Mouse (Mus musculus) hindbrain, embryonic 16.5 days (tissue): ENCODE data around the gene Sat1. TPM values are rescaled to one million over a fixed set of nuclear protein-coding genes. Genes with fewer than 3 reads are reported as not detected.

Experiments used
- ATAC-seq: fragments of 200-750 bp; cut with Nextera tagmentation; 2 replicates; pipeline ENCODE4 v1.8.0; 2017; ENCODE audit warnings: moderate TSS enrichment, moderate library complexity
- H3K27ac ChIP-seq: fragments of 300-500 bp; sonication (generic); 2 replicates; pipeline ENCODE4 v1.5.1; 2014; ENCODE audit warnings: low read depth, mild to moderate bottlenecking, control low read depth, low read length, moderate library complexity
- H3K27me3 ChIP-seq: fragments of 300-500 bp; sonication (generic); replicated peaks from 2 replicates; pipeline ENCODE4 v1.6.1; 2014; ENCODE audit warnings: low read length; ENCODE audit not compliant: control insufficient read depth, insufficient read depth
- H3K36me3 ChIP-seq: fragments of 300-500 bp; sonication (generic); 2 replicates; pipeline ENCODE4 v1.6.1; 2014; ENCODE audit warnings: mild to moderate bottlenecking, low read length, moderate library complexity, mixed read lengths; ENCODE audit not compliant: control insufficient read depth, insufficient read depth
- H3K4me1 ChIP-seq: fragments of 300-500 bp; sonication (generic); 2 replicates; pipeline ENCODE4 v1.6.1; 2014; ENCODE audit warnings: low read depth, low read length; ENCODE audit not compliant: control insufficient read depth, insufficient read depth
- H3K4me2 ChIP-seq: fragments of 300-500 bp; sonication (generic); 2 replicates; pipeline ENCODE4 v1.6.1; 2014; ENCODE audit warnings: mild to moderate bottlenecking, low read length, control low read depth, moderate library complexity
- H3K4me3 ChIP-seq: fragments of 300-500 bp; sonication (generic); 2 replicates; pipeline ENCODE4 v1.5.1; 2014; ENCODE audit warnings: mild to moderate bottlenecking, low read length, control low read depth, moderate library complexity
- H3K9ac ChIP-seq: fragments of 300-500 bp; sonication (generic); 2 replicates; pipeline ENCODE4 v1.6.1; 2014; ENCODE audit warnings: low read depth, mild to moderate bottlenecking, control low read depth, low read length, moderate library complexity
- H3K9me3 ChIP-seq: fragments of 300-500 bp; sonication (generic); 2 replicates; pipeline ENCODE4 v1.6.1; 2014; ENCODE audit warnings: mild to moderate bottlenecking, low read length, moderate library complexity; ENCODE audit not compliant: control insufficient read depth
- WGBS: fragments of 180-500 bp; shearing (Covaris S2); extraction: QIAGEN DNeasy Blood & Tissue Kit; methylation state at CpG from one replicate; pipeline ENCODE4 v1.1.7; 2014; 5-methylcytosine and 5-hydroxymethylcytosine counted together
- polyA plus RNA-seq: library from polyadenylated mRNA; unstranded; fragments of >200 nt; fragmentation: Nextera tagmentation; extraction: Ambion mirVana; gene quantifications from 2 replicates; pipeline ENCODE4 v1.2.1, GENCODE M21; 2015

Sat1 gene
- polyA plus RNA-seq, 1 experiment from 2014 or later, result 92.3 TPM

- H3K27ac ChIP-seq, result no peak overlapping the region
- ATAC-seq, result no peak
- no peak overlapping the region for H3K9ac ChIP-seq
- no peaks in the 10 kb centered on the region for H3K9me3 ChIP-seq
- no peaks in the 10 kb centered on the region for H3K36me3 ChIP-seq
- 67% methylated on average over 1 of the region's 1 CpGs for WGBS
- H3K4me3 ChIP-seq, result no peak overlapping the region
- no peaks in the 10 kb centered on the region for H3K4me1 ChIP-seq
- H3K4me2 ChIP-seq, result no peak overlapping the region
- H3K27me3 ChIP-seq, result no peaks in the 10 kb centered on the region
These were observed 44.5 kb downstream of the Sat1 start for GRCm38 (mm10) chrX:155171754-155172153.

- Histone ChIP-seq H3K27me3 (no peaks in the 10 kb centered on the region), H3K4me1 (no peaks in the 10 kb centered on the region), H3K4me2 (no peak overlapping the region), H3K27ac (no peak overlapping the region), H3K9ac (no peak overlapping the region), H3K36me3 (no peaks in the 10 kb centered on the region), H3K9me3 (no peaks in the 10 kb centered on the region), H3K4me3 (no peak overlapping the region)
- 95% methylated on average over 8 of the region's 8 CpGs for WGBS
- no peak for ATAC-seq
These were observed 46.4 kb downstream of the Sat1 start for GRCm38 (mm10) chrX:155169886-155170285.

- Histone ChIP-seq H3K9me3 (no peaks in the 10 kb centered on the region), H3K27me3 (no peaks in the 10 kb centered on the region), H3K9ac (no peak overlapping the region), H3K27ac (no peak overlapping the region), H3K4me1 (no peaks in the 10 kb centered on the region), H3K36me3 (no peaks in the 10 kb centered on the region), H3K4me2 (no peak overlapping the region), H3K4me3 (no peak overlapping the region)
- no peak for ATAC-seq
- WGBS, result 99% methylated on average over 3 of the region's 3 CpGs
These were observed 48.6 kb downstream of the Sat1 start for GRCm38 (mm10) chrX:155167667-155168066.

- ATAC-seq, result no peak
- Histone ChIP-seq H3K27ac (no peak overlapping the region), H3K9ac (no peak overlapping the region), H3K9me3 (no peaks in the 10 kb centered on the region), H3K4me1 (no peaks in the 10 kb centered on the region), H3K4me2 (no peak overlapping the region), H3K4me3 (no peak overlapping the region), H3K27me3 (no peaks in the 10 kb centered on the region), H3K36me3 (no peaks in the 10 kb centered on the region)
- WGBS, result 73% methylated on average over 2 of the region's 2 CpGs
These were observed 49.9 kb downstream of the Sat1 start for GRCm38 (mm10) chrX:155166313-155166712.

GRCm38 (mm10) chrX:155163553-155163952, 52.7 kb downstream of the Sat1 start:
- no peak for ATAC-seq
- Histone ChIP-seq H3K9me3 (no peaks in the 10 kb centered on the region), H3K9ac (no peak overlapping the region), H3K4me1 (no peaks in the 10 kb centered on the region), H3K36me3 (no peaks in the 10 kb centered on the region), H3K27me3 (no peaks in the 10 kb centered on the region), H3K4me3 (no peak overlapping the region), H3K4me2 (no peak overlapping the region), H3K27ac (no peak overlapping the region)
- WGBS, result 78% methylated on average over 1 of the region's 1 CpGs

Other genes starting within 250 kb of the Sat1 start
- gene Magea8, start 220.6 kb downstream of the Sat1 start, polyA plus RNA-seq, result not detected in 2 replicates
- gene Magea5, start 153.3 kb downstream of the Sat1 start, polyA plus RNA-seq, result not detected in 2 replicates
- gene Magea1, start 126.7 kb downstream of the Sat1 start, polyA plus RNA-seq, result not detected in 2 replicates
- not detected in 2 replicates for gene Magea2, start 122.8 kb downstream of the Sat1 start, polyA plus RNA-seq
- not detected in 2 replicates for gene Cldn34b2, start 88.0 kb downstream of the Sat1 start, polyA plus RNA-seq
- gene Acot9, start 46.0 kb upstream of the Sat1 start, polyA plus RNA-seq, result 44.3 and 50.9 TPM in 2 replicates
- gene Prdx4, start 124.3 kb upstream of the Sat1 start, polyA plus RNA-seq, result 108 and 111 TPM in 2 replicates